Mouse (Mus musculus) hindbrain, embryonic 11.5 days (tissue): ENCODE data around the gene Kif28. TPM values are rescaled to one million over a fixed set of nuclear protein-coding genes. Genes with fewer than 3 reads are reported as not detected.
A peak's percentile ranks its signal among the peaks of the same experiment; 100 is the strongest.
"Not testable (repeated sequence)": the region's sequence is repeated elsewhere in the genome, so short reads cannot be mapped to it uniquely, and the experiment has no call there.

ENCODE experiments used
- ATAC-seq: fragments of 200-750 bp; cut with Nextera tagmentation; 2 replicates; pipeline ENCODE4 v1.8.0; 2017; ENCODE audit warnings: mild to moderate bottlenecking, moderate TSS enrichment, moderate library complexity; ENCODE audit not compliant: low FRiP score
- DNase-seq: peaks from one replicate; pipeline ENCODE4 v3.0.0-alpha.2; 2015; ENCODE audit warnings: low spot score
- H3K27ac ChIP-seq: fragments of 300-500 bp; sonication (generic); 2 replicates; pipeline ENCODE4 v1.5.1; 2014; ENCODE audit warnings: mild to moderate bottlenecking, low read depth, low read length
- H3K27me3 ChIP-seq: fragments of 300-500 bp; sonication (generic); 2 replicates; pipeline ENCODE4 v1.6.1; 2014; ENCODE audit warnings: mild to moderate bottlenecking, low read length, moderate library complexity, mixed read lengths; ENCODE audit not compliant: control insufficient read depth, insufficient read depth
- H3K36me3 ChIP-seq: fragments of 300-500 bp; sonication (generic); 2 replicates; pipeline ENCODE4 v1.6.1; 2014; ENCODE audit warnings: mild to moderate bottlenecking, low read length, moderate library complexity, mixed read lengths; ENCODE audit not compliant: control insufficient read depth, insufficient read depth
- H3K4me1 ChIP-seq: fragments of 300-500 bp; sonication (generic); replicated peaks from 2 replicates; pipeline ENCODE4 v1.6.1; 2014; ENCODE audit warnings: low read length, mixed read lengths; ENCODE audit not compliant: control insufficient read depth, insufficient read depth
- H3K4me2 ChIP-seq: fragments of 300-500 bp; sonication (generic); replicated peaks from 2 replicates; pipeline ENCODE4 v1.6.1; 2014; ENCODE audit warnings: mild to moderate bottlenecking, low read depth, low read length
- H3K4me3 ChIP-seq: fragments of 300-500 bp; sonication (generic); 2 replicates; pipeline ENCODE4 v1.5.1; 2014; ENCODE audit warnings: low read depth, low read length
- H3K9ac ChIP-seq: fragments of 300-500 bp; sonication (generic); 2 replicates; pipeline ENCODE4 v1.6.1; 2014; ENCODE audit warnings: low read depth, low read length
- H3K9me3 ChIP-seq: fragments of 300-500 bp; sonication (generic); 2 replicates; pipeline ENCODE4 v1.6.1; 2016; ENCODE audit warnings: low read length; ENCODE audit not compliant: control insufficient read depth
- WGBS: fragments of 180-500 bp; shearing (Covaris S2); extraction: QIAGEN DNeasy Blood & Tissue Kit; methylation state at CpG from one replicate; pipeline ENCODE4 v1.1.7; 2014; 5-methylcytosine and 5-hydroxymethylcytosine counted together
- polyA plus RNA-seq: library from polyadenylated mRNA; unstranded; fragments of >200 nt; fragmentation: Nextera tagmentation; extraction: Ambion mirVana; gene quantifications from 2 replicates; pipeline ENCODE4 v1.2.1, GENCODE M21; 2014

Gene Kif28
- polyA plus RNA-seq, 1 experiment from 2014 or later: not detected

DNA sequence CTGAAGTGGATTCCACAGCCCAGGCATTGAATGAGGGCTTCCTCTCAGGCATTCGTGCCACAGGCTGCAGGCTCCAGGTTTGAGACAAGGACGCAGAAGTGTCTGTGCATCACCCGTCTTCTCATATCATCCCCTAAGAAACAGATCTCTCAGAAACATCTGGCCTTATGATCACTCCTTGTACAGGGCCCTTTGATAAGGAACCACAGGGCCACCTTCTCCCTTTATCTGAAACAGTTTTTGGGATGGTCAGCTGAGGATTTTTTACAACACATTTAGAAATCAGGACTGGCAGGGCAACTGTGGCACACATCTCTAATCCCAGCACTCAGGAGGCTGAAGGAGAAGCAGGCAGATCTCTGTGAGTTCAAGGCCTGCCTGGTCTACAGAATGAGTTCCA, 95.7 kb downstream of the Kif28 start:
- Histone ChIP-seq H3K4me1 (no peaks in the 10 kb centered on the region), H3K27ac (no peak overlapping the region), H3K27me3 (no peaks in the 10 kb centered on the region), H3K9ac (no peak overlapping the region), H3K36me3 (no peaks in the 10 kb centered on the region), H3K9me3 (no peaks in the 10 kb centered on the region), H3K4me3 (no peak overlapping the region), H3K4me2 (no peak overlapping the region)
- no peak for ATAC-seq
- DNase-seq: no peak
- 73% methylated on average over 3 of the region's 3 CpGs for WGBS

GRCm38 (mm10) chr1:179648678-179649077, 96.4 kb downstream of the Kif28 start:
- not testable (repeated sequence) for H3K27me3 ChIP-seq, H3K27ac ChIP-seq, H3K4me3 ChIP-seq, H3K4me1 ChIP-seq, ATAC-seq, DNase-seq, H3K9ac ChIP-seq, H3K4me2 ChIP-seq, H3K36me3 ChIP-seq, H3K9me3 ChIP-seq
- 81% methylated on average over 4 of the region's 5 CpGs for WGBS

GRCm38 (mm10) chr1:179645980-179646268, 99.1 kb downstream of the Kif28 start:
- H3K27me3 ChIP-seq: no peaks in the 10 kb centered on the region
- H3K27ac ChIP-seq: no peak overlapping the region
- WGBS: 29% methylated on average over 4 of the region's 4 CpGs
- H3K4me2 ChIP-seq: peak overlapping the region; percentile 5; the same call in 1 of the 2 replicates
- no peaks in the 10 kb centered on the region for H3K4me1 ChIP-seq
- DNase-seq (no peak), ATAC-seq (peak; percentile 38; the same call in 1 of the 2 replicates)
- no peak overlapping the region for H3K9ac ChIP-seq
- H3K9me3 ChIP-seq: no peaks in the 10 kb centered on the region
- no peaks in the 10 kb centered on the region for H3K36me3 ChIP-seq
- no peak overlapping the region for H3K4me3 ChIP-seq

Other genes with a start within 250 kb of the Kif28 start
- 14.8 and 16.9 TPM in 2 replicates for gene Smyd3, start 227.2 kb downstream of the Kif28 start, polyA plus RNA-seq
- gene Tfb2m, start 199.0 kb downstream of the Kif28 start, polyA plus RNA-seq: 26.8 and 31.4 TPM in 2 replicates
- 22.6 and 26.8 TPM in 2 replicates for gene Cnst, start 198.9 kb downstream of the Kif28 start, polyA plus RNA-seq
- 112 and 119 TPM in 2 replicates for gene Sccpdh, start 77.1 kb downstream of the Kif28 start, polyA plus RNA-seq
- 0.40 TPM in 1 of 2 replicates, not detected in the other for gene Gm10518, start 58.1 kb upstream of the Kif28 start, polyA plus RNA-seq
- 31.1 and 40.2 TPM in 2 replicates for gene Ahctf1, start 58.4 kb upstream of the Kif28 start, polyA plus RNA-seq
- gene Cdc42bpa, start 215.2 kb upstream of the Kif28 start, polyA plus RNA-seq: 12.8 and 21.8 TPM in 2 replicates